Mouse (Mus musculus) spleen, adult 2 months (tissue): ENCODE results near the gene St6galnac1. TPM values are rescaled to one million over a fixed set of nuclear protein-coding genes. Genes with fewer than 3 reads are reported as not detected.

Experiments used
- DNase-seq, 2 experiments: peaks; one replicate each; pipeline versions ENCODE4 v3.0.0 to v3.0.0-alpha.2; 2012 to 2021; ENCODE audit warnings: low spot score in 2 of 2, low read depth in 1 of 2
- H3K27ac ChIP-seq: fragments of 200-500 bp; 2 replicates; pipeline ENCODE4 v1.5.1; 2012; ENCODE audit warnings: low read length, inconsistent platforms; ENCODE audit not compliant: insufficient read depth
- H3K27me3 ChIP-seq: fragments of 200-500 bp; 2 replicates; pipeline ENCODE4 v1.6.1; 2012; ENCODE audit warnings: mild to moderate bottlenecking, moderate library complexity, low read length, inconsistent platforms; ENCODE audit not compliant: control insufficient read depth, insufficient read depth
- H3K36me3 ChIP-seq: fragments of 200-500 bp; 2 replicates; pipeline ENCODE4 v1.6.1; 2012; ENCODE audit warnings: mild to moderate bottlenecking, low read length, inconsistent platforms; ENCODE audit not compliant: control insufficient read depth, insufficient read depth
- H3K4me1 ChIP-seq: fragments of 200-500 bp; 2 replicates; pipeline ENCODE4 v1.6.1; 2011; ENCODE audit warnings: inconsistent platforms; ENCODE audit not compliant: control insufficient read depth, insufficient read depth, insufficient read length
- H3K4me3 ChIP-seq: fragments of 200-500 bp; 2 replicates; pipeline ENCODE4 v1.5.1; 2011; ENCODE audit warnings: mild to moderate bottlenecking, inconsistent platforms; ENCODE audit not compliant: insufficient read depth, insufficient read length; ENCODE audit errors: extremely low read depth
- CTCF ChIP-seq: fragments of 200-500 bp; IDR thresholded peaks from 2 replicates; pipeline ENCODE4 v1.5.1; 2011; ENCODE audit warnings: mild to moderate bottlenecking, inconsistent platforms; ENCODE audit not compliant: insufficient read depth, insufficient read length, insufficient replicate concordance; ENCODE audit errors: extremely low read depth
- POLR2A ChIP-seq: fragments of 200-500 bp; IDR thresholded peaks from 2 replicates; pipeline ENCODE4 v1.6.1; 2011; ENCODE audit warnings: low read depth, low read length, inconsistent platforms
- WGBS: fragments of 180-500 bp; shearing (Covaris S2); methylation state at CpG from one replicate; pipeline ENCODE4 v1.1.7; 2018; 5-methylcytosine and 5-hydroxymethylcytosine counted together
- polyA plus RNA-seq: library from polyadenylated mRNA; depleted of rRNA; stranded (reverse); fragments of >200 nt; gene quantifications from 2 replicates; pipeline ENCODE4 v1.2.3, GENCODE M21; 2012; rRNA removed

Gene St6galnac1
- polyA plus RNA-seq, 1 experiment, result 0.86 TPM

DNA sequence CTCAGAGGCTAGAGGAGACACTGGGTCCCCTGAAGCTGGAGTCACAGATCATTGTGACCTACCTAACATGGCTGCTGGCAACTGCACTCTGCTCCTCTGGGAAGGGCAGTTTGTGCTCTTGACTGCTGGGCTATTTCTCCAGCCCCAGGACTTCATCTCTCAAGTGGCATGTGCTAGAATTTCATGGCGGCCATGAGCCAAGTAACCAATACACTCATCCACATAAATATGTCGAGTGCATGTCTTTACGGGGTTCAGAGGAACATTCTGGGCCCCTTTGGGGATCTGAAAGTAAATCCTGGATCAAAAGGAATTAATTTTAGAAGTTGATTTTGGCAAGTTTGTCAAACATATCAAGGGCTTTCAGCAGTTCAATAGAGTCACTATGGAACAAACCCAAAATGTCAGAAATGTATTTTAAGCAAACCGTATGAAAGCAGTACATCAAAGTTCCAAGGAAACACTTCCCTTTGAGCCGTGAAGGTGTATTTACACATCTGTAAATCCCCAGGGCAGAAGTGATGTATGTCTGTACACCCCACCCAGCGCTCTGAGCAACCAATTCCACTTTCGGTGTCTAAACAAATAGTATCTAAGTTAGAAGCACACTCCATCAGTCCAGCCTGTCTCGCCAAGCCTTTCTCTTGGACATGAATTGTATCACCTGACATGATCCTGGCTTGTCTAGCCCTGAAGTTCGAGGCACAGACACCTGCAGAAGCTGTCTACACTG, 45.9 kb downstream of the St6galnac1 start:
- 83% methylated on average over 9 of the region's 9 CpGs for WGBS
- Histone ChIP-seq H3K36me3 (no peaks in the 10 kb centered on the region), H3K4me3 (no peak overlapping the region), H3K27me3 (no peaks in the 10 kb centered on the region), H3K27ac (no peak overlapping the region), H3K4me1 (no peaks in the 10 kb centered on the region)
- no peak for DNase-seq
- TF ChIP-seq CTCF (no peak), POLR2A (no peak)

- Histone ChIP-seq H3K36me3 (no peaks in the 10 kb centered on the region), H3K27ac (no peak overlapping the region), H3K4me3 (no peak overlapping the region), H3K27me3 (no peaks in the 10 kb centered on the region), H3K4me1 (no peaks in the 10 kb centered on the region)
- no peak for DNase-seq
- no peak for TF ChIP-seq POLR2A
- no peak for TF ChIP-seq CTCF
- WGBS, result 86% methylated on average over 3 of the region's 3 CpGs
Measured at GRCm38 (mm10) chr11:116726156-116726555, 49.2 kb downstream of the St6galnac1 start.

GRCm38 (mm10) chr11:116725031-116725948, 50.0 kb downstream of the St6galnac1 start:
- 55% methylated on average over 27 of the region's 27 CpGs for WGBS
- Histone ChIP-seq H3K4me1 (no peaks in the 10 kb centered on the region), H3K27me3 (no peaks in the 10 kb centered on the region; the same call in 1 of the 2 replicates), H3K4me3 (no peak overlapping the region), H3K27ac (no peak overlapping the region), H3K36me3 (no peaks in the 10 kb centered on the region)
- no peak for TF ChIP-seq CTCF
- TF ChIP-seq POLR2A, result no peak
- no peak for DNase-seq

GRCm38 (mm10) chr11:116723064-116723463, 52.2 kb downstream of the St6galnac1 start:
- Histone ChIP-seq H3K4me1 (no peaks in the 10 kb centered on the region), H3K4me3 (no peak overlapping the region), H3K27ac (no peak overlapping the region), H3K36me3 (no peaks in the 10 kb centered on the region), H3K27me3 (no peaks in the 10 kb centered on the region; the same call in 1 of the 2 replicates)
- TF ChIP-seq POLR2A (no peak), CTCF (no peak)
- DNase-seq, result no peak
- 91% methylated on average over 5 of the region's 5 CpGs for WGBS

GRCm38 (mm10) chr11:116721548-116722271, 53.6 kb downstream of the St6galnac1 start:
- no peak for DNase-seq
- Histone ChIP-seq H3K4me3 (no peak overlapping the region), H3K27me3 (no peaks in the 10 kb centered on the region; the same call in 1 of the 2 replicates), H3K4me1 (no peaks in the 10 kb centered on the region), H3K36me3 (no peaks in the 10 kb centered on the region), H3K27ac (no peak overlapping the region)
- TF ChIP-seq CTCF, result no peak
- TF ChIP-seq POLR2A, result no peak
- WGBS, result 62% methylated on average over 9 of the region's 9 CpGs

- Histone ChIP-seq H3K27ac (no peak overlapping the region), H3K27me3 (no peaks in the 10 kb centered on the region; the same call in 1 of the 2 replicates), H3K4me3 (no peak overlapping the region), H3K36me3 (no peaks in the 10 kb centered on the region), H3K4me1 (no peaks in the 10 kb centered on the region)
- WGBS, result 93% methylated on average over 15 of the region's 15 CpGs
- no peak for DNase-seq
- no peak for TF ChIP-seq CTCF
- no peak for TF ChIP-seq POLR2A
Measured at GRCm38 (mm10) chr11:116720319-116720865, 54.9 kb downstream of the St6galnac1 start.

Other genes with a start within 250 kb of the St6galnac1 start
- 15.5 and 21.4 TPM in 2 replicates for gene Sphk1, start 244.6 kb downstream of the St6galnac1 start, polyA plus RNA-seq
- 42.3 and 77.3 TPM in 2 replicates for gene Ube2o, start 194.1 kb downstream of the St6galnac1 start, polyA plus RNA-seq
- gene Aanat, start 189.1 kb downstream of the St6galnac1 start, polyA plus RNA-seq, result not detected in 2 replicates
- 84.5 and 91.2 TPM in 2 replicates for gene Rhbdf2, start 148.5 kb downstream of the St6galnac1 start, polyA plus RNA-seq
- 0.35 and 0.72 TPM in 2 replicates for gene Prcd, start 122.0 kb downstream of the St6galnac1 start, polyA plus RNA-seq
- 10.0 and 14.2 TPM in 2 replicates for gene Cygb, start 121.2 kb downstream of the St6galnac1 start, polyA plus RNA-seq
- gene Mxra7, start 52.5 kb upstream of the St6galnac1 start, polyA plus RNA-seq, result 18.6 and 25.0 TPM in 2 replicates
- 30.9 and 35.7 TPM in 2 replicates for gene Mettl23, start 67.8 kb upstream of the St6galnac1 start, polyA plus RNA-seq
- gene Jmjd6, start 67.9 kb upstream of the St6galnac1 start, polyA plus RNA-seq, result 21.7 and 23.3 TPM in 2 replicates
- 14.2 and 15.7 TPM in 2 replicates for gene Mfsd11, start 76.9 kb upstream of the St6galnac1 start, polyA plus RNA-seq
- gene Srsf2, start 77.6 kb upstream of the St6galnac1 start, polyA plus RNA-seq, result 546 and 923 TPM in 2 replicates
- gene Mgat5b, start 143.4 kb upstream of the St6galnac1 start, polyA plus RNA-seq, result not detected in 2 replicates